Mouse (Mus musculus): ENCODE data around the gene Slc13a4.

DNA sequence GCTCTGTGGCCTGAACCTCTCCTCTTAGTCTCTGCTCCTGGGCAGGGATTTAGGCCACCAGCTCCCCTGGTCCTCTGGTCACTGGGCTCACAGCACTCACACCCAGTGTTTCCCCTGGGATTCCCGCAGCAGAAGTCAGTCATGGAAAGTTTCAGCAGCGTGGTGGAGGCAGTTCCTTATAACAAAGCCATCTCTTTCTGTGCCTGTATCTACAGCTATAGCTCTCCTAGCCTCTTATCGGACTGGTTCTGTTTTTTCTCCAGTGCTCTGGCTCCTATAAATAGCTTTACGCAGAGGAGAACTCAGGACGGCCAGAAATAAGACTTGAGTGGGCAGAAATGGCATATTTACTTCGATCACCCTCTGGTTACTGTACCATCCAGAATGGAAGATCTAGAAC is 9.6 kb downstream of the Slc13a4 start:
- no peak for TF ChIP-seq CTCF (IDR thresholded peaks at IDR 0.05; ENCODE audit: low read depth)
- TF ChIP-seq EP300 (optimal IDR thresholded peaks at IDR 0.05): no peak

Measured in stomach, postnatal 0 days (tissue).